23 mouse cellular contexts compared by ENCODE assay signal in genomic region chr5:113097551-113097950, GRCm38 (mm10). TPM values are rescaled to one million over a fixed set of nuclear protein-coding genes. Genes with fewer than 3 reads are reported as not detected.
"Had no signal": no experiment of that assay in that cellular context is flagged by ENCODE, and none has a peak within 500 bp of the region (broad histone marks: within the 10 kb centered on the region; RNA-seq: fewer than 3 reads in every experiment).

No protein-coding gene starts in this region.

- H3K9ac ChIP-seq: neural tube, embryonic 13.5 days; neural tube, embryonic 15.5 days; stomach, embryonic 15.5 days had no signal

- H3K36me3 ChIP-seq: neural tube, embryonic 13.5 days; neural tube, embryonic 15.5 days had no signal

- H3K27me3 ChIP-seq: neural tube, embryonic 13.5 days; neural tube, embryonic 15.5 days; stomach, embryonic 15.5 days had no signal

- H3K27ac ChIP-seq: neural tube, embryonic 13.5 days; neural tube, embryonic 15.5 days; stomach, embryonic 15.5 days; stomach, postnatal 0 days had no signal

- H3K4me3 ChIP-seq: neural tube, embryonic 13.5 days; neural tube, embryonic 15.5 days; stomach, embryonic 15.5 days had no signal

- DNase-seq: retina, postnatal 1 day; right cerebral cortex, adult 18-20 months; right cerebral cortex, postnatal 14 days; right cerebral cortex, postnatal 25 days; right cerebral cortex, postnatal 4 days; spleen, adult 18-20 months; thymus, adult 18-20 months; thymus, adult 2 months; thymus, postnatal 14 days; thymus, postnatal 25 days; thymus, postnatal 36 days; thymus, postnatal 4 days had no signal

- H3K9me3 ChIP-seq: neural tube, embryonic 13.5 days; neural tube, embryonic 15.5 days; stomach, embryonic 15.5 days had no signal

- H3K4me2 ChIP-seq: neural tube, embryonic 13.5 days; neural tube, embryonic 15.5 days; stomach, embryonic 15.5 days had no signal

RNA-seq across cellular contexts. Expression of gene Crybb3, which starts 16.2 kb away (rescaled TPM):
- total RNA-seq: neutrophil, adult 5-6 weeks had no signal

RNA-seq across cellular contexts. Expression of gene Crybb2, which starts 27.6 kb away (rescaled TPM):
- total RNA-seq: neutrophil, adult 5-6 weeks had no signal
- polyA plus RNA-seq: neural tube, embryonic 13.5 days; neural tube, embryonic 14.5 days; neural tube, embryonic 15.5 days; spleen, adult 2 months; stomach, embryonic 14.5 days; stomach, embryonic 15.5 days; stomach, embryonic 16.5 days; stomach, postnatal 0 days; testis, adult 2 months; urinary bladder, adult 2 months had no signal
